Mouse (Mus musculus) MEL (cell line): Measurements from ENCODE around the gene Serpinb5. TPM values are rescaled to one million over a fixed set of nuclear protein-coding genes. Genes with fewer than 3 reads are reported as not detected.

Experiments used
- DNase-seq: peaks from one replicate; pipeline ENCODE4 v3.0.0; 2011; ENCODE audit warnings: low read depth, low spot score
- H3K27ac ChIP-seq: 2 replicates; pipeline ENCODE4 v1.5.1; 2012; ENCODE audit warnings: low read depth, mild to moderate bottlenecking, control low read depth, low read length, moderate library complexity; ENCODE audit not compliant: control insufficient read depth
- H3K27me3 ChIP-seq, 2 experiments: fragments of 150-350 bp in 1 of 2; sonication (generic) in 1 of 2; 2 replicates each; pipeline ENCODE4 v1.6.1; 2012; ENCODE audit warnings: low read length in 2 of 2, mild to moderate bottlenecking in 2 of 2, improper control_type of control experiment in 1 of 2, moderate library complexity in 1 of 2; ENCODE audit not compliant: insufficient read depth in 2 of 2, control insufficient read depth in 1 of 2
- H3K36me3 ChIP-seq, 2 experiments: 2 replicates each; pipeline ENCODE4 v1.6.1; 2012 to 2014; ENCODE audit warnings: low read length in 2 of 2, improper control_type of control experiment in 1 of 2, inconsistent platforms in 1 of 2, mild to moderate bottlenecking in 1 of 2; ENCODE audit not compliant: insufficient read depth in 2 of 2, control insufficient read depth in 1 of 2
- H3K4me1 ChIP-seq, 2 experiments: fragments of 150-350 bp in 1 of 2; sonication (generic) in 1 of 2; 2 replicates each; pipeline ENCODE4 v1.6.1; 2012; ENCODE audit warnings: low read length in 2 of 2, improper control_type of control experiment in 1 of 2, mild to moderate bottlenecking in 1 of 2; ENCODE audit not compliant: insufficient read depth in 2 of 2, control insufficient read depth in 1 of 2
- H3K4me3 ChIP-seq, 2 experiments: fragments of 150-350 bp in 1 of 2; sonication (generic) in 1 of 2; 2 replicates each; pipeline ENCODE4 v1.5.1; 2012; ENCODE audit warnings: low read depth in 2 of 2, low read length in 2 of 2, mild to moderate bottlenecking in 2 of 2, moderate library complexity in 2 of 2, control low read depth in 1 of 2, improper control_type of control experiment in 1 of 2; ENCODE audit not compliant: control insufficient read depth in 1 of 2, insufficient read depth in 1 of 2
- H3K79me2 ChIP-seq: 2 replicates; pipeline ENCODE4 v1.6.1; 2012; ENCODE audit warnings: mild to moderate bottlenecking, low read length, moderate library complexity; ENCODE audit not compliant: control insufficient read depth, poor library complexity, insufficient read depth
- H3K9ac ChIP-seq: 2 replicates; pipeline ENCODE4 v1.6.1; 2012; ENCODE audit warnings: low read depth, mild to moderate bottlenecking, control low read depth, low read length, moderate library complexity; ENCODE audit not compliant: control insufficient read depth, poor library complexity, severe bottlenecking
- H3K9me3 ChIP-seq: fragments of 150-350 bp; sonication (generic); replicated peaks from 2 replicates; pipeline ENCODE4 v1.6.1; 2012; ENCODE audit warnings: mild to moderate bottlenecking, low read length, improper control_type of control experiment, moderate library complexity; ENCODE audit not compliant: insufficient read depth
- ELF1 ChIP-seq: IDR thresholded peaks from 2 replicates; pipeline ENCODE4 v1.6.1; 2014; ENCODE audit warnings: low read depth, mild to moderate bottlenecking, inconsistent platforms, low read length, improper control_type of control experiment, moderate library complexity
- EP300 ChIP-seq, 2 experiments: IDR thresholded peaks; 2 replicates each; pipeline ENCODE4 v1.6.1; 2011; ENCODE audit warnings: improper control_type of control experiment in 2 of 2, low read length in 2 of 2, low read depth in 1 of 2, mild to moderate bottlenecking in 1 of 2
- ETS1 ChIP-seq: IDR thresholded peaks from 2 replicates; pipeline ENCODE4 v1.6.1; 2012; ENCODE audit warnings: low read depth, mild to moderate bottlenecking, inconsistent platforms, low read length, improper control_type of control experiment, moderate library complexity
- GATA1 ChIP-seq: IDR thresholded peaks from 2 replicates; pipeline ENCODE4 v1.6.1; 2011; ENCODE audit warnings: low read depth, low read length, improper control_type of control experiment
- KAT2A ChIP-seq: conservative IDR thresholded peaks from 2 replicates; pipeline ENCODE4 v1.6.1; 2012; ENCODE audit warnings: low read depth, low read length, improper control_type of control experiment, inconsistent platforms
- MAFK ChIP-seq: IDR thresholded peaks from 2 replicates; pipeline ENCODE4 v1.6.1; 2011; ENCODE audit warnings: low read depth, mild to moderate bottlenecking, low read length, improper control_type of control experiment, borderline replicate concordance
- MAZ ChIP-seq: IDR thresholded peaks from 2 replicates; pipeline ENCODE4 v1.6.1; 2012; ENCODE audit warnings: low read depth, mild to moderate bottlenecking, inconsistent platforms, low read length, improper control_type of control experiment
- MEF2A ChIP-seq: IDR thresholded peaks from 2 replicates; pipeline ENCODE4 v1.6.1; 2014; ENCODE audit warnings: low read depth, mild to moderate bottlenecking, inconsistent platforms, low read length, improper control_type of control experiment; ENCODE audit not compliant: poor library complexity, insufficient replicate concordance, severe bottlenecking; ENCODE audit errors: extremely low read depth
- MXI1 ChIP-seq: IDR thresholded peaks from 2 replicates; pipeline ENCODE4 v1.6.1; 2011; ENCODE audit warnings: mild to moderate bottlenecking, low read depth, low read length, improper control_type of control experiment
- MYB ChIP-seq: IDR thresholded peaks from 2 replicates; pipeline ENCODE4 v1.6.1; 2011; ENCODE audit warnings: mild to moderate bottlenecking, low read depth, low read length, improper control_type of control experiment
- MYC ChIP-seq: IDR thresholded peaks from 2 replicates; pipeline ENCODE4 v1.6.1; 2011; ENCODE audit warnings: low read depth, mild to moderate bottlenecking, low read length, improper control_type of control experiment, moderate library complexity
- NELFE ChIP-seq: IDR thresholded peaks from 2 replicates; pipeline ENCODE4 v1.6.1; 2011; ENCODE audit warnings: low read depth, low read length, improper control_type of control experiment
- POLR2A ChIP-seq, 2 experiments: IDR thresholded peaks; 2 replicates each; pipeline ENCODE4 v1.6.1; 2011 to 2012; ENCODE audit warnings: low read length in 2 of 2, mild to moderate bottlenecking in 2 of 2, control low read depth in 1 of 2, improper control_type of control experiment in 1 of 2, low read depth in 1 of 2, moderate library complexity in 1 of 2; ENCODE audit not compliant: control insufficient read depth in 1 of 2, insufficient read depth in 1 of 2, poor library complexity in 1 of 2
- POLR2AphosphoS5 ChIP-seq: IDR thresholded peaks from 2 replicates; pipeline ENCODE4 v1.6.1; 2012; ENCODE audit warnings: low read depth, borderline replicate concordance, mild to moderate bottlenecking, inconsistent platforms, low read length, moderate library complexity, mixed read lengths
- SMC3 ChIP-seq: IDR thresholded peaks from 2 replicates; pipeline ENCODE4 v1.6.1; 2011; ENCODE audit warnings: low read depth, low read length, improper control_type of control experiment
- TBP ChIP-seq: IDR thresholded peaks from 2 replicates; pipeline ENCODE4 v1.8.0; 2011; ENCODE audit warnings: low read depth, low read length, improper control_type of control experiment
- UBTF ChIP-seq: IDR thresholded peaks from 2 replicates; pipeline ENCODE4 v1.6.1; 2012; ENCODE audit warnings: low read depth, mild to moderate bottlenecking, inconsistent platforms, low read length, improper control_type of control experiment, moderate library complexity, borderline replicate concordance; ENCODE audit not compliant: insufficient read depth
- ZC3H11A ChIP-seq: IDR thresholded peaks from 2 replicates; pipeline ENCODE4 v1.6.1; 2012; ENCODE audit warnings: low read depth, mild to moderate bottlenecking, inconsistent platforms, low read length, improper control_type of control experiment
- ZKSCAN1 ChIP-seq: IDR thresholded peaks from 2 replicates; pipeline ENCODE4 v1.6.1; 2012; ENCODE audit warnings: low read depth, mild to moderate bottlenecking, inconsistent platforms, low read length, improper control_type of control experiment, moderate library complexity
- polyA plus RNA-seq, 2 experiments: library from polyadenylated mRNA; stranded (reverse) in 1 of 2; unstranded in 1 of 2; fragments of >175 nt in 1 of 2; fragments of >200 nt in 1 of 2; gene quantifications; 2 replicates each; pipeline versions ENCODE4 v1.2.1 to v1.2.4; 2012; ENCODE audit warnings: low replicate concordance in 2 of 2, low read depth in 1 of 2; ENCODE audit not compliant: insufficient read length in 2 of 2, insufficient read depth in 1 of 2, missing spikeins in 1 of 2
- total RNA-seq: library from RNA; depleted of rRNA; stranded (reverse); fragments of 300-350 nt; gene quantifications from 2 replicates; pipeline ENCODE4 v1.2.3, GENCODE M21; 2012

Gene Serpinb5
- total and polyA plus RNA-seq, 3 experiments, result not detected

- H3K4me1 ChIP-seq, result no peaks in the 10 kb centered on the region
- H3K79me2 ChIP-seq, result no peaks in the 10 kb centered on the region
- no peak overlapping the region for H3K4me3 ChIP-seq
- H3K27me3 ChIP-seq, result peaks cover 1 to 2% of the 10 kb centered on the region in 2 experiments; a peak in 3 of 4 replicates
- no peak overlapping the region for H3K27ac ChIP-seq
- DNase-seq, result no peak
- H3K9me3 ChIP-seq, result no peaks in the 10 kb centered on the region
- no peak overlapping the region for H3K9ac ChIP-seq
- peaks cover 0 to 2% of the 10 kb centered on the region in 2 experiments; a peak in 1 of 4 replicates for H3K36me3 ChIP-seq
- TF ChIP-seq SMC3 (no peak), MAZ (no peak), MYB (no peak), MYC (no peak)
Observed at GRCm38 (mm10) chr1:106876147-106876546, 15.2 kb downstream of the Serpinb5 start.

DNA sequence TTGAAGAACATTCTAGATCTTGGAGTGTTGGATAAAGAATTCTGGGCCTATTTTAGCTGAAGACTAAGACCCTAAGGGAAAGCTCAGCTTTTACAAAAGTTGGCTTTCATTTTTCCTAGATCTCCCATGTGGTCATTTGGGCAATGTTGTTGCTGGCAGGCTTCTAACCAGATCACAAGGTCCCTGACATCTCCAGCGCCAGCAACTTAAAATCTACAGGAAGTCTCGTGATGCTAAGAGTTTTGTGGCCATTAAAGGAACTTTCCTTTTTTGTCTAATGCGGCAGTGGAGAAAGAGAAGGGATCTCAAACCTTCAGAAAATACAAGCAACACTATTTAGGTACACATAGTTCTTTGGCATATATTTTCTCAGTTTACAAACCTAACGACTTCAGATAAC lies 21.8 kb downstream of the Serpinb5 start:
- Histone ChIP-seq H3K9ac (no peak overlapping the region), H3K27ac (no peak overlapping the region), H3K36me3 (no peaks in the 10 kb centered on the region), H3K9me3 (no peaks in the 10 kb centered on the region), H3K79me2 (no peaks in the 10 kb centered on the region), H3K4me1 (no peaks in the 10 kb centered on the region; a peak in 1 of 4 replicates), H3K4me3 (no peak overlapping the region), H3K27me3 (peaks cover 1 to 4% of the 10 kb centered on the region in 2 experiments; a peak in 2 of 4 replicates)
- DNase-seq, result no peak
- no peak for TF ChIP-seq KAT2A
- no peak for TF ChIP-seq MAFK
- no peak for TF ChIP-seq ZKSCAN1
- no peak for TF ChIP-seq POLR2AphosphoS5
- no peak for TF ChIP-seq SMC3
- TF ChIP-seq MXI1, result no peak
- TF ChIP-seq MEF2A, result no peak

DNA sequence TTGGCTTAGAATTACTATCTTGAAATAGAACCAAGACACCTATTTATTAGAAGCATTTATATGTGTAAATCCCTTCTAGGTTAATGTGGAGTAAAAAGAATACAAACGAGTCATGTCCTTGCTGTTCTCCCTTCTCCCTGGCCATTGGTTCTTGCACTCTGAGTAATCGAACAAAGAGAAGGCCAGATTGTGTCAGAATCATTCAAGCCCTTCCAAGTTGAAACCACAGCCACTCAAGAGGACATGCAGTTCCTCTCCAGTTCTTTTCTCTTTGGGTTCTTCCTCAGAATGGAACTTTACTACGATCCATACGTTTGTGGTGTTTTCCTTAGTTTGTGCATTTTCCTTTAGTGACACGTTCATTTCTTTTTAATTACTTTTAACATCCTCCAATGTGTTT lies 22.4 kb downstream of the Serpinb5 start:
- H3K27ac ChIP-seq, result no peak overlapping the region
- peaks cover 0 to 4% of the 10 kb centered on the region in 2 experiments; a peak in 2 of 4 replicates for H3K27me3 ChIP-seq
- no peaks in the 10 kb centered on the region; a peak in 1 of 4 replicates for H3K4me1 ChIP-seq
- H3K9me3 ChIP-seq, result no peaks in the 10 kb centered on the region
- TF ChIP-seq MYB (no peak), SMC3 (no peak), EP300 (IDR thresholded peaks at IDR 0.05; ENCODE audit: low read depth in 1 of 2, low read length in 2 of 2) (no peak), NELFE (no peak), ELF1 (no peak), ZC3H11A (no peak), POLR2AphosphoS5 (no peak), TBP (no peak), MYC (no peak), UBTF (no peak), GATA1 (no peak), MAZ (no peak), MXI1 (no peak), ZKSCAN1 (no peak), ETS1 (no peak), MEF2A (no peak), POLR2A (IDR thresholded peaks at IDR 0.05; ENCODE audit: control insufficient read depth in 1 of 2, insufficient read depth in 1 of 2, low read depth in 1 of 2, low read length in 2 of 2, poor library complexity in 1 of 2) (no peak)
- no peak overlapping the region for H3K4me3 ChIP-seq
- no peaks in the 10 kb centered on the region for H3K79me2 ChIP-seq
- H3K9ac ChIP-seq, result no peak overlapping the region
- no peaks in the 10 kb centered on the region for H3K36me3 ChIP-seq
- no peak for DNase-seq
